Mouse (Mus musculus): ENCODE measurements around the gene Mapkapk3.

- no peak for TF ChIP-seq CTCF (IDR thresholded peaks at IDR 0.05; ENCODE audit: extremely low read depth, insufficient read depth, low read length)
- TF ChIP-seq POLR2A (IDR thresholded peaks at IDR 0.05; ENCODE audit: extremely low read depth, insufficient read depth, low read length), result no peak
Measured at GRCm38 (mm10) chr9:107249154-107249553, 40.5 kb downstream of the Mapkapk3 start.

Data from cortical plate, adult 2 months (tissue).